Mouse (Mus musculus) embryonic facial prominence, embryonic 15.5 days (tissue): ENCODE results near the gene Il12rb1. TPM values are rescaled to one million over a fixed set of nuclear protein-coding genes. Genes with fewer than 3 reads are reported as not detected.

Source experiments
- ATAC-seq: fragments of 200-750 bp; cut with Nextera tagmentation; 2 replicates; pipeline ENCODE4 v1.8.0; 2017; ENCODE audit warnings: low read depth, moderate TSS enrichment; ENCODE audit not compliant: insufficient number of reproducible peaks, low FRiP score, low TSS enrichment
- H3K27ac ChIP-seq: fragments of 300-500 bp; sonication (generic); replicated peaks from 2 replicates; pipeline ENCODE4 v1.5.1; 2015; ENCODE audit warnings: mild to moderate bottlenecking, inconsistent platforms
- H3K27me3 ChIP-seq: fragments of 300-500 bp; sonication (generic); 2 replicates; pipeline ENCODE4 v1.6.1; 2015; ENCODE audit warnings: inconsistent platforms
- H3K36me3 ChIP-seq: fragments of 300-500 bp; sonication (generic); 2 replicates; pipeline ENCODE4 v1.6.1; 2015; ENCODE audit warnings: mild to moderate bottlenecking, inconsistent platforms
- H3K4me1 ChIP-seq: fragments of 300-500 bp; sonication (generic); 2 replicates; pipeline ENCODE4 v1.6.1; 2015; ENCODE audit warnings: inconsistent platforms
- H3K4me2 ChIP-seq: fragments of 300-500 bp; sonication (generic); replicated peaks from 2 replicates; pipeline ENCODE4 v1.6.1; 2015; ENCODE audit warnings: mild to moderate bottlenecking, inconsistent platforms
- H3K4me3 ChIP-seq: fragments of 300-500 bp; sonication (generic); replicated peaks from 2 replicates; pipeline ENCODE4 v1.5.1; 2015; ENCODE audit warnings: mild to moderate bottlenecking, inconsistent platforms
- H3K9ac ChIP-seq: fragments of 300-500 bp; sonication (generic); 2 replicates; pipeline ENCODE4 v1.6.1; 2015; ENCODE audit warnings: inconsistent platforms
- H3K9me3 ChIP-seq: fragments of 300-500 bp; sonication (generic); replicated peaks from 2 replicates; pipeline ENCODE4 v1.6.1; 2016; ENCODE audit warnings: inconsistent platforms
- WGBS: fragments of 180-500 bp; shearing (Covaris S2); methylation state at CpG from one replicate; pipeline ENCODE4 v1.1.7; 2015; 5-methylcytosine and 5-hydroxymethylcytosine counted together
- polyA plus RNA-seq: library from polyadenylated mRNA; unstranded; fragments of >200 nt; fragmentation: Nextera tagmentation; extraction: Ambion mirVana; gene quantifications from 2 replicates; pipeline ENCODE4 v1.2.1, GENCODE M21; 2015

Gene Il12rb1
- polyA plus RNA-seq, 1 experiment from 2014 or later = 0.28 TPM

DNA sequence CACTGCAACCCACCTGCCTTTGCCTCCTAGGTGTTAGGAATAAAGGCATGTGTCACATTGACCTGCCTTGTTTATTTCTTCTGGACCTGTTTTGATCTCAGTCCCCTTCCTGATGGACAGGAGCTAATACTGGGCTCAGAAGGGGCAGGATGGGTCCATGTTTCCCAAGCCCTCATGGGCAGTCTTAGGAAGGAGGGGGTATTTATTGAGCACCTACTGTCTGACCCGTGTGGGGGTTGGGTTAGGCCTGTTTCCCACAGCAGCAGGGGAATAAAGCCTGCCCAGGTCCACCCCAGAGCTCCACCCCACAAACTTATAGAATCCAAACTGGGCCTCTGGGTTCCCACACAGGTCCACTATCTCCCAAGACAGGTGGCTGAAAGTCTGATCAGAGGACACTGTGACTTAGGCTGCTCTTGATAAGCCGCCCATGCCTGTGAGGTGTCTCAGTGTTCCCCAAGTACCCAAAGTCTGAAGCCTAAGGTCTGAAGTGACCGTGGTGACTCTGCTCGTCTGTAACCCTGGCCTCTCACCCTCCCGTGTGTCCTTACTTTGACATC lies 35.0 kb downstream of the Il12rb1 start:
- no peak for ATAC-seq
- 81% methylated on average over 5 of the region's 5 CpGs for WGBS
- no peak overlapping the region for H3K27ac ChIP-seq
- no peaks in the 10 kb centered on the region for H3K36me3 ChIP-seq
- H3K9me3 ChIP-seq = no peaks in the 10 kb centered on the region
- H3K4me2 ChIP-seq = no peak overlapping the region
- no peak overlapping the region for H3K4me3 ChIP-seq
- H3K4me1 ChIP-seq = peaks cover 19% of the 10 kb centered on the region
- no peak overlapping the region for H3K9ac ChIP-seq
- 0 out of 2 replicates have a peak, but pooled peaks cover 3% of the 10 kb centered on the region for H3K27me3 ChIP-seq

DNA sequence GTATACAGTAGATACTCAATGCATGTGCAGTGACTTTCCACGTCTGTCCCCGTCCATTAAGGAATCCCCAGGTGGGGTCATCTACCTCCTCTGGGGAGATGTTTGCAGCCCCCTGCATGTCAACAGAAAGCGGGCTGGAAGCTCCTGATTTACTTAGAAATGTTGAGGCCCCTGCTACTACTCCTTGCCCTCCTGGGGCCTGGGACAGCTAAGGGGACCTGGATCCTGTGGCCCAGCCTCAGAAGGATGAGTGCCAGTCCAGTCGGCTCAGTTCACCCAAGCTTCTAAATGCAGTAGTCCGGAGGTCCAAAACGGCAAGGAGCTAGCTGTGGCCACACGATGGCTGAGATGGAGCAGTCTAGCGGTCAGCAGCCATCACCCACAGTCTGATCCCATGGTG lies 35.7 kb downstream of the Il12rb1 start:
- Histone ChIP-seq H3K27me3 (0 out of 2 replicates have a peak, but pooled peaks cover 3% of the 10 kb centered on the region), H3K36me3 (no peaks in the 10 kb centered on the region), H3K4me1 (peaks cover 15% of the 10 kb centered on the region), H3K4me3 (no peak overlapping the region), H3K9me3 (no peaks in the 10 kb centered on the region), H3K9ac (no peak overlapping the region), H3K4me2 (no peak overlapping the region), H3K27ac (no peak overlapping the region)
- WGBS = 84% methylated on average over 8 of the region's 8 CpGs
- no peak for ATAC-seq

DNA sequence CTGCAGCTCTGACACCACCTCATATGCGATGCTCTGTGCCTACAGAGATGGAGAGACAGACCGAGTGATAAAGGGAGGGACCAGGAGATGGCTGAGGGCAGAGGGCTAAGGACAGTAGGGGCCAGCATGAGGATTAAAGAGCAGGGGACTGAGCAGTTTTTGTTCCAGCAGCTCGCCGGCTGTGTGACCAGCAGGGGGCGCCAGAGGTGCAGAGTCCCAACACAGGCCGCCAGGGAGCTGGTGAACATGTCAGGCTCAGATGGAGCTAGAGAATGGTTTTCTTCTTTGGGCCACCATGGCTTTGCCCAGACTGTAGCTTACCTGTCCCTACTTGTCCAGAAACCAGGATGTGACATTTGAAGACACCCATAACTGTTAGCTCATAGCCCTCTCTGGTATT lies 36.3 kb downstream of the Il12rb1 start:
- Histone ChIP-seq H3K36me3 (no peaks in the 10 kb centered on the region), H3K4me2 (no peak overlapping the region), H3K27me3 (peaks cover 3% of the 10 kb centered on the region; the same call in 1 of the 2 replicates), H3K4me1 (peaks cover 15% of the 10 kb centered on the region), H3K9me3 (no peaks in the 10 kb centered on the region), H3K4me3 (no peak overlapping the region), H3K27ac (no peak overlapping the region), H3K9ac (no peak overlapping the region)
- 1% methylated on average over 6 of the region's 6 CpGs for WGBS
- no peak for ATAC-seq

DNA sequence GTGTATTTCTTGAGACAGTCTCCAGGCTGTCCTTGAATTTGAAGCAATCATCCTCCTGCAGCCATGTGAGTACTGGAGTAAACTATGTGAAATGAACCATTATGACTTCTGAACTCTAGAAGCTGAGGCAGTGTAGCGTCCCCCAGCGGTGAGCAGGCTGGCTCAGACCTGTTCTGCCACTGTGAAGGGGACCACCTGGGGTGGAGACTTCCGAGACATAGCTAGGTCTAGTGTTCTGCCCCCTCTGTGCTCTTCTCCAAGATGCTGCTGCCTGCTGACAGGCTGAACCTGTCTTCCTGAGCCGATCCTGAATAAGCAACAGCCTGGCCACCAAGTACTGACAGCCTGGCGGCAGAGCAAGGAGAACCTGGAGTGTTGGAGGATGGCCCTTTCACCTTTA lies 36.9 kb downstream of the Il12rb1 start:
- WGBS = 44% methylated on average over 5 of the region's 5 CpGs
- peaks cover 11% of the 10 kb centered on the region for H3K4me1 ChIP-seq
- ATAC-seq = no peak
- peaks cover 3% of the 10 kb centered on the region; the same call in 1 of the 2 replicates for H3K27me3 ChIP-seq
- no peak overlapping the region for H3K27ac ChIP-seq
- H3K9me3 ChIP-seq = no peaks in the 10 kb centered on the region
- no peak overlapping the region for H3K9ac ChIP-seq
- no peak overlapping the region for H3K4me3 ChIP-seq
- H3K4me2 ChIP-seq = no peak overlapping the region
- no peaks in the 10 kb centered on the region for H3K36me3 ChIP-seq

DNA sequence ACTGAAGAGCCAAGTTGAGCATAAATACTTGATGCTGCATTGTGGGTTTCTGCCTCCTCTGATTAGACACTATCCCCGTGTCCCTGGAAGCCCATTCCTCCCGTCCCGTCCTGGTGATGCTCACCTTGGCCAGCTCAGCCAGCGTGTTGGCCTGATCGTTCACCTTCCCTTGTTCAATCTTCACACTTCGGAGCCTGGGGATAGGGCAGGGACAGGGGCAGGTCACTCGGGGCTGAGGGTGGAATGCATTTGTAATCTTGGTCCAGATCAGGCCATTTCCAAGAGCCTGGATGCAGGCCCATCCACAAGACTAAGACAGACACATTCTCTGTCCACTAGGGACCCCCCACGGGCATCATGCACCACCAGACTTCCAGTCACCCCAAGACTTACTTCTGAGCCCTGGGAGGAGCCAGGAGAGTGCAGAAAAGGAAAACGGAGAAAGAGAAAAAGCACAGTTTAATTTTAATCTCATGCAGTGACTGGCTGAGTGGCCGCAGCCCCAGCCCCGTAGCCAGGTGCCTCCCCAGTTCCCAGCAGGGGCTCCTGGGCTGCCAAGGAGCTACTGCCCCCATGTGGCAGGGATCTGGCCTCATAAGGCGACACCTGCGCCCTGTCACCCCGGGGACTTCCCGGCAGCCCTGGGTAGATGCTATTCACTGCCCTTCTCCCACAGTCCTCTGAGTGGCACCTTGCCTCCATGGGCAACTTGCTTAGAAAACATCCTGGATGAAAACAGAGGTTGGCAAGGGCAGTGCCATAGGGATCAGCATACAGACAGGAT lies 38.3 kb downstream of the Il12rb1 start:
- ATAC-seq = no peak
- Histone ChIP-seq H3K27me3 (peaks cover 3% of the 10 kb centered on the region; the same call in 1 of the 2 replicates), H3K9me3 (no peaks in the 10 kb centered on the region), H3K36me3 (no peaks in the 10 kb centered on the region), H3K4me1 (no peaks in the 10 kb centered on the region), H3K4me3 (no peak overlapping the region), H3K9ac (no peak overlapping the region), H3K27ac (no peak overlapping the region), H3K4me2 (no peak overlapping the region)
- 52% methylated on average over 15 of the region's 15 CpGs for WGBS

DNA sequence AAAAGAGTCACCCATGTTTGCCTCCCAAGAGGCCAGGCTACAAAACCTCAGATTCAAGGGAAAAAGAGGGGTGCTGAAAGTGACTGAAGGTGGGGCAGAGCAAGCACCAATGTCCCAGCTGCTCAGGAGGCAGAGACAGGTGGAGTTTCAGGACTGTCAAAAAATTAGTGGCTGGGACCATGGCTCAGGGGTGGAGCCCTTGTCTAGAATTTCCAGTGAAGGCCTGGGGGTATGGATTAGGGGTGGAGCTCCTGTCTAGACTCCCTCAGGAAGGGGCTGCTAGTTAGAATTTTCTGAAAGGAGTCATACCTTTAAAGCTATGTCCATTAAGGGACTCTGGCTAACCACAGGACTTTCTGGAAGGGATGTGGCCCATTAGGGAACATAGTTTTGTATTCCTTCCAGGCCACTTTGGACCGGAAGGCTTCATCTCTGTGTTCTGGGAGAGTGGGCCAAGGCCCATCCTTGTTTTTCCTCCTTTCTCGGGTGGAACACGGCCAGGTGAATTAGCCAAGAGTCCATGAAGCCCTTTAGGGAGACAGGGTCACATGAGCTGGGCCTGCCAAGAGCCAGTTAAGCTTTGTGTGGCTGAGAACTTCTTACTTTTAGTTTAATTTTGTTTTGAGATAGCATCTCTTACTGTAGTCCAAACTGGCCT lies 41.2 kb downstream of the Il12rb1 start:
- Histone ChIP-seq H3K9ac (no peak overlapping the region), H3K4me3 (no peak overlapping the region), H3K27me3 (no peaks in the 10 kb centered on the region; the same call in 1 of the 2 replicates), H3K4me1 (no peaks in the 10 kb centered on the region), H3K36me3 (no peaks in the 10 kb centered on the region), H3K9me3 (no peaks in the 10 kb centered on the region), H3K27ac (no peak overlapping the region), H3K4me2 (no peak overlapping the region)
- WGBS = 76% methylated on average over 3 of the region's 3 CpGs
- no peak for ATAC-seq

DNA sequence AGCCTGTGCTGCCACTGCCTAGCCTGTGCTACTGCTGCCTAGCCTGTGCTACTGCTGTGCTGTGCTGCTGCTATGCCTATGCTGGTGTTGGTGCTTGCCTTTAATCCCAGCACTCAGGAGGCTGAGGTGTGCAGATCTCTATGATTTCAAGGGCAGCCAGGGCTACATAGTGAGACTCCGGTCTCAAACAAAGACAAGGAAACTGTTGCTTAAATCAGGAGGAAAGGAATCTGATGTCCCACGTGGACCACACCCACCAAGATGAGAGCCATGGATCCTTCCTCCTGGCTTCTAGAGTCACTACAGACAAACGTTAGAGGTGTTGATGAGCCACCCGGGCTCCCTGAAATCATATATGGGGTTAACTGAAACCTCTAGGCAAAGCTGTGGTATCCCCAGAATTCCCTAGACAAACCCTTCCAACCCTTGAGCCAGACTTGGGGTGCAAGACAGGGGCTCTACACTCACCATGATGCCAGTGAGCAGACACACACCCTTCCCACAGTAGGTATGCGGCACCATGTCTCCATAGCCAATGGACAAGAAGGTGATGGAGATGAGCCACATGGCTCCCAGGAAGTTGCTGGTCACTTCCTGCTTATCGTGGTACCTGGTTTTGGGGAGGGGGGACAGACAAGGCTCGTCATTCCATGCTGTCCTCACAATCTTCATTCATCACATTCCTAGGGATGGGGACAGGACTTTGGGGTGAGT lies 42.0 kb downstream of the Il12rb1 start:
- Histone ChIP-seq H3K4me3 (no peak overlapping the region), H3K27me3 (no peaks in the 10 kb centered on the region; the same call in 1 of the 2 replicates), H3K9ac (no peak overlapping the region), H3K36me3 (no peaks in the 10 kb centered on the region), H3K4me2 (no peak overlapping the region), H3K4me1 (no peaks in the 10 kb centered on the region), H3K27ac (no peak overlapping the region), H3K9me3 (no peaks in the 10 kb centered on the region)
- 77% methylated on average over 7 of the region's 7 CpGs for WGBS
- no peak for ATAC-seq

DNA sequence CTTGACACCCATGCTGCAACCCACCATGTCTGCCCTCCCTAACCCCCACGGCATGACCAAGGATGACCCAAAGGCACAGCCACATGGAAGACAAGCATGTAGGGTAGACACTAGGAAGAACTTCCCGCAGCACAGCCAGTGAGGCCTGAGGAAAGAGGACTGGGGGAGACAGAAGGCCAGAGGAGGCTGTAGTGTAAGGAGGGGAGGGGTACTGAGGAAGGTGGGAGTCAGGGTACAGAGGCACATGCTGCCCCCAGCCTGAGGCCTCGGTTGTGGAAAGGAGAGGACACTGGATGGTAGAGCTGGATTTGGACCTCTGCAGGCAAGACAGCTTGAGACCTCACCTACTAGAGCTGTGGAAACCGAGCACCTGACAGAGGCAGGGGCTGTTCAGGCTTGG lies 42.7 kb downstream of the Il12rb1 start:
- H3K4me1 ChIP-seq = no peaks in the 10 kb centered on the region
- no peaks in the 10 kb centered on the region for H3K9me3 ChIP-seq
- H3K4me2 ChIP-seq = no peak overlapping the region
- no peak overlapping the region for H3K4me3 ChIP-seq
- H3K9ac ChIP-seq = no peak overlapping the region
- H3K36me3 ChIP-seq = no peaks in the 10 kb centered on the region
- WGBS = 92% methylated on average over 4 of the region's 4 CpGs
- H3K27me3 ChIP-seq = no peaks in the 10 kb centered on the region; the same call in 1 of the 2 replicates
- H3K27ac ChIP-seq = no peak overlapping the region
- no peak for ATAC-seq

DNA sequence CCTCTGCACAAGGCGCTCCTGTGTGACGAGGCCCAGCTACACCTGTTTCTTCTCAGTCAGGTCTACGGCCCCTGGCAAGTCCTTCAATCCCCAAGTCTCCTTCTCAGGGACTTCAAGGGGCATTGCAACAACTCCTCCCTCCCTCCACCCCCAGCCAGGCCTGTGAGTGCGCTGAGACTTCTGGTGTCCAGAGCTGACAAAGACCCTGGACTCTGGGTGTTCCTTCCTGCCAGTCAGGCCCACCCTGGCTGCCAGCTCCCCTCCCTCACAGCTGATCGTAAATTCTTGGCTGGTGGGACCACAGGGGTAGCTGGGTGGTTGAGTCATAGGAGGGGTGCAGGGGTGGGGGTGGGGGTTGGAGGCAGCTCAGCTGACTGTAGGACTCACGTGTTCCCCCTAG lies 43.6 kb downstream of the Il12rb1 start:
- 55% methylated on average over 6 of the region's 6 CpGs for WGBS
- no peaks in the 10 kb centered on the region for H3K9me3 ChIP-seq
- H3K27me3 ChIP-seq = no peaks in the 10 kb centered on the region; the same call in 1 of the 2 replicates
- no peak overlapping the region for H3K4me2 ChIP-seq
- H3K4me1 ChIP-seq = peaks cover 8% of the 10 kb centered on the region
- no peak overlapping the region for H3K4me3 ChIP-seq
- ATAC-seq = no peak
- H3K9ac ChIP-seq = no peak overlapping the region
- H3K36me3 ChIP-seq = no peaks in the 10 kb centered on the region
- no peak overlapping the region for H3K27ac ChIP-seq

DNA sequence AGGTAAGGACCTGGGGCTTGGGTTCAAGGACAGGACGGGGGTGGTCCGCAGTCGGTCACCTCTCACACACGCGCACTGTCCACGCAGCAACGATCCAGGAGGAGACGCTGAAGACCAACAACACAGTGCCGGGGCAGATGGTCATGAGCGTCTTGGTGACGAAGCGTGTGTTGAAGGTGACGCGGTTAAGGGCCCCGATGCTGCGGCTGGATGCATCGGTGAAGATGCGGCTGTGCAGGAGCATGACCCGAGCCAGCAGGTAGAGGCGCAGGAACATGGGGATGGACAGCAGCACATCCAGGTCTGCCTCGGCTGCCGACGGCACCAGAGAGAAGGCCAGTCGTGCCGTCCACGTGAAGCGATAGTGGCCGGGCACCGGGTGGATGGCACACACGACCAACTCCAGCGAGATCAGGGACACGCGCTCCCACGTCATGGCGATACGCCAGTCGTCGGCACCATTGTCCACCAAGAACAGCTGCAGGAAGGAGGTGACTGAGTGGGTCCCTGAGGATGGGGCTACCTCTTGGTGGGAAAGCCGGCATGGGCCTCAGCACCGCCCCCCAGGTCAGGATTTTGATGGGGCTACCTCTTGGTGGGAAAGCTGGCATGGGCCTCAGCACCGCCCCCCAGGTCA lies 44.5 kb downstream of the Il12rb1 start:
- ATAC-seq = no peak
- no peak overlapping the region for H3K9ac ChIP-seq
- WGBS = 90% methylated on average over 41 of the region's 41 CpGs

More for the DNA sequence above, 44.5 kb downstream of the Il12rb1 start:
- no peaks in the 10 kb centered on the region for H3K36me3 ChIP-seq
- no peak overlapping the region for H3K4me3 ChIP-seq
- no peak overlapping the region for H3K4me2 ChIP-seq
- H3K9me3 ChIP-seq = no peaks in the 10 kb centered on the region
- no peak overlapping the region for H3K27ac ChIP-seq
- no peaks in the 10 kb centered on the region; the same call in 1 of the 2 replicates for H3K27me3 ChIP-seq
- peaks cover 16% of the 10 kb centered on the region for H3K4me1 ChIP-seq
